Mouse (Mus musculus): ENCODE measurements around the gene Pacsin2.
A peak's percentile ranks its signal among the peaks of the same experiment; 100 is the strongest.
"Not testable (repeated sequence)": the region's sequence is repeated elsewhere in the genome, so short reads cannot be mapped to it uniquely, and the experiment has no call there.

Pacsin2 gene

DNA sequence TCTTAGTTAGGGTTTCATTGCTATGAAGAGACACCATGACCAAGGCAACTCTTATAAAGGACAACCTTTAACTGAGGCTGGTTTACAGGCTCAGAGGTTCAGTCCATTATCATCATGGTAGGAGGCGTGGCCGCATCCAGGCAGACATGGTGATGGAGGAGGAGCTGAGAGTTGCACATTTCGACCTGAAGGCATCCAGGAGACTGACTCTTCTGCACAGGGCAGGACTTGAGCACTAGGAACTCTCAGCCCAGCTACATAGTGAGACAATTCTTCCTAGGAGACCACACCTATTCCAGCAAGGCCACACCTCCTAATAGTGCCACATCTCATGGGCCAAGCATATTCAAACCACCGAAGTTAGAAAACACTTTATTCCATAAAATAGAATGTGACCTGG is 15.4 kb upstream of the Pacsin2 start:
- no peak for DNase-seq (ENCODE audit: low read depth, low spot score)

DNA sequence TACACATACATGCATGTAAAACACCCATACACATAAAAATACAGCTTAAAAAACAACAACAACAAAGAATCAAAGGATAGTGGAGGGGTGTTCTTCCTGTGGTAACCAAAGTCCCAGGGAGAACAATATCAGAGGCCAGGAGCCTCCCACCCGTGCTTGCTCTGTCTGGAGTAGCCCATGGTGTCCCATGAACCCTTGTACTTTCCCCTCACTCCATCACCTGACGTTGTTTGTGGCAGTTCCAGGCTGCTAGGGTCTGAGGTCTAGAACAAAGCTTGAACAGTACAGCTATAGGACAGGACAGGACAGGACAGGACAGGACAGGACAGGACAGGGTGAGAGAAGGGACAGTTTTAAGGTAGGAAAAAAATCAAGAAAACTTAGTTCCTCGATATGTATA is 13.7 kb upstream of the Pacsin2 start:
- DNase-seq (ENCODE audit: low read depth, low spot score) = no peak

DNA sequence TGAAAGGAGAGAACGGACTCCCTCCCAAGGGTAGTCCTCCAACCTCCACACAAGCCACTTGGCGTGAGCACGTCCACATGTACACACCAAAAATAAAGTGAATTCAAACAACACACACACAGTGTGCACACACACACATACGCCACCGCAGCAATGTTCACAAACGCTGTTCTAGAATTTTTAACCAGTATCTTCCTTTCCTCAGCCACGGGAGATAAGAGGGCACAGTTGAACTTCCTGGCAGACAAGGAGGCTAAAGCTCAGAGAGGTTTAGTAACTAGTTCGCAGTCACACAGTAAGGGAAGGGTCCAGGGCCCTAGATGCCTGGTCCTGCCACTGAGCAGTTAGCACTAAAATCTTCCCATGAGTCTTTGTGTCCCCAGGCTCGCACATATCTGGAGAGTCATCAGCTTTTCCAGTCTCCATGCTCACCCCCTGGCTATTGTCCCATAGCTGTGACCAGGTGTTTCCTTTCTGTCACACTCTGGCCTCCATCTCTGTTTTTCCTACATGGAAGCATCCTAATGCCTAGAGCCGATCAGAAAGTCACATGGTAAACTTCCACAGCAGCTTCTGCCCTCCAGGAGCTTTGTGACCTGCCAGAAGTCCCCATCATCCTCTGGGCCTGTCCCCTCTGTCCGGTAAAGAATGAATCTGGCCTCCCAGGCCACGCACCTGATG is 12.3 kb upstream of the Pacsin2 start:
- no peak for DNase-seq (ENCODE audit: low read depth, low spot score)

GRCm38 (mm10) chr15:83474466-83474836 is 10.0 kb upstream of the Pacsin2 start:
- peak; percentile 71 for DNase-seq (ENCODE audit: low read depth, low spot score)

GRCm38 (mm10) chr15:83473832-83474465 is 9.5 kb upstream of the Pacsin2 start:
- DNase-seq (ENCODE audit: low read depth, low spot score) = peak; percentile 88

DNA sequence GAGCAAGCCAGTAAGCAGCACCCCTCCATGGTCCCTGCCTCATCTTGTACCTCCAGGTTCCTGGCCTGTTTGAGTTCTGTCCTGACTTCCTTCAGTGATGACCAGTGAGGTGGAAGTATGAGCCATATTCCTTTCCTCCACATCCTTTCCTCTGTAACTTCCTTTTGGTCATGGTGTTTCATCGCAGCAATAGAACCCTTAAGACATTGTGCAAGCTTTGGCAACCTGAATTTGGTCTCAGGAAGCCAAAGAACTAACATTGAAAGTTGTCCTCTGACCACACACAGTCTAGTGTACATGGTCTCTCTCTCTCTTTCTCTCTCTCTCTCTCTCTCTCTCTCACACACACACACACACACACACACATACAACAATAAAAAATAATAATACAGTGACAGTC is 8.8 kb upstream of the Pacsin2 start:
- DNase-seq (ENCODE audit: low read depth, low spot score) = no peak

GRCm38 (mm10) chr15:83471476-83471875 is 7.1 kb upstream of the Pacsin2 start:
- no peak for DNase-seq (ENCODE audit: low read depth, low spot score)

DNA sequence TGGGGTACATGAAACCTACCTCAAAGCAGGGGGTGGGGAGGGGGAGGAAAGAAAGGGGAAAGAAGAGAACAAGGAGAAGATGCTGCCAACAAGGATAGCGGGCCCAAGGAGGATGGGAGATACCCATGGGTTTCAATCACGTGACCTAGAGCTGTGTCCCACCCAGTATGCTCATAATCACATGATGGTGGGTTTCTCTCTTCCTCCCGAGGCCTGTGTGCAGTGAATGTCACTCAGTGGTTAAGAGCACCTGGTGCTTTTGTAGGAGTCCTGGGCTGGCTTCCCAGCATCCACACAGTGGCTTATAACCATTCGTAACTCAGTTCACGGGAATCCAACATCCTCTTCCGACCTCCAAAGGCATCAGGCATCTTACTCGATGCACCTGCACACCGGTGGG is 6.0 kb upstream of the Pacsin2 start:
- no peak for DNase-seq (ENCODE audit: low read depth, low spot score)

DNA sequence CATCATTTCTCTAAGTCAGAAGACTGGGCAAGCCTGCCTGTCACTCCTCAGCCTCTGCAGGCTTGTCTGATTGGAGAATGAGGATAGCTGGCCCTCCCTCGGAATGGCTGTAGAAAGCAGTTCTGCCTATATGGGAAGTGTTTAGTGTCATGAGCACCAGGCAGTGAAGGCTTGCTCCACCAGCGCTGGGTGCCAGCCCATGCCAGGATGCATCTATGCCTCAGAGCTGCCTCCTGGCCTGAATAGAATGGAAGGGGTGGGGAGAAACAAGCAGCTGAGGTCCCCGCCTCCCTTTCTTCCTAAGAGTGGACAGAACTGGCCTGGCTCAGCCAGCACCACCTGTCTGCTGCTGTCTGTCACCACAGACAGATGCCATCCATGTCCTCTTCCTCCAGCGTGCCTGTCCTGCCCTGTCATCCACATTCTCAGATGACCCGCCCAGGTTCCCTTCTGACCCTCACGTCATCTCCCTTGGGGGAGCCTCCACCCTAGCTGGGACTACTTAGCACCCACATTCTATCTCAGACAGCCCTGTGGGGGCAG is 4.9 kb upstream of the Pacsin2 start:
- DNase-seq (ENCODE audit: low read depth, low spot score) = no peak

DNA sequence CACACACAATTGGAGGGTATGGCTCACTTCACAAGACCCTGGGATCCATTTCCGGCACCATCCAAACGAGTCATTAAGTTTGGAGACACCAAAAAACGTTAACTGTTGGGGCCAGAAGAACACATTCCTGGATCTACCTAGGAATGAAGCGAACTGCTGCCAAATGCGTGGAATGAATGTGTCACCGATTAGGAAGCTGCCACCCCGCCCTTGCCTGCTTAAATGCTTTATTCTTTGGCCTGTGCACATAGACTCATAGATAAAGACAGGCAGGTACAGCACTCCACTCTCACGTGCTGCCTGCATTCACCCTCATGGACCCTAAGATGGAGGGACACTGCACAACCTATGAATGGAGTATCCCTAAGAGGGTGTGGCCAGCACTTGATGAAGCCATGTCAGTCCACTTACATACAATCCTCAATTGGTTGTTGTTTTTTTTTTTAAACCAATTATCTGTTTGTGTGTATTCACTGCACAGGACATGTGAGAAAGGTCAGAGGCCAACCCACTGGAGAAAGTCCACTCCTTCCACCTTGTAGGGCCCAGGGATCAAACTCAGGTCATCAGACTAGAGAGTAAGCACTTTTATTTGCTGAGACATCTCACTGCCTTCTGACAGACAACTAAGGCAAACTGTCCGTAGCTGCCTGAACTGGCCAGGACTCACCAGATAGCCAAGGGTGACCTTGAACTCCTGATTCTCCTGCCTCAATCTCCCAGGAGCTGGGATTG is 3.0 kb upstream of the Pacsin2 start:
- DNase-seq (ENCODE audit: low read depth, low spot score) = no peak

DNA sequence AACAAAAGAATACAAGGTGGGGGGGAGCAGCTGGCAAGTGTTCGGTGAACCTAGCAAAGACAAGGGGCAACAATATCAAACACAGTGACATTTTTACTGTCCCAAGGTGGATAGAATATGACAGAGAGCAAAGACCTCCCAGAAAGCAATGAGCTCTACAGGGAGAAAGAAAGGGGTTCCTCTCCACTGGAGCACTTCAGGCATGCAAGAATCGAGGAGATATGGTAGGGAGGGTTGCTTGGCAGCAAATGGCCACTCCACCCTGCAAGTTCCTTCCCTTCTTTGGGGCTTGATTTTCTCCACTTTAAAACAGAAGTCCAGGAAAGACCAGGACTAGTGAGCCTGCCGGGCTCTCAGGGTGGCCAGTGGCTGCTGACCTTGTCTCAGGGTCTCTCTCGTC is 1.9 kb upstream of the Pacsin2 start:
- DNase-seq (ENCODE audit: low read depth, low spot score) = no peak

DNA sequence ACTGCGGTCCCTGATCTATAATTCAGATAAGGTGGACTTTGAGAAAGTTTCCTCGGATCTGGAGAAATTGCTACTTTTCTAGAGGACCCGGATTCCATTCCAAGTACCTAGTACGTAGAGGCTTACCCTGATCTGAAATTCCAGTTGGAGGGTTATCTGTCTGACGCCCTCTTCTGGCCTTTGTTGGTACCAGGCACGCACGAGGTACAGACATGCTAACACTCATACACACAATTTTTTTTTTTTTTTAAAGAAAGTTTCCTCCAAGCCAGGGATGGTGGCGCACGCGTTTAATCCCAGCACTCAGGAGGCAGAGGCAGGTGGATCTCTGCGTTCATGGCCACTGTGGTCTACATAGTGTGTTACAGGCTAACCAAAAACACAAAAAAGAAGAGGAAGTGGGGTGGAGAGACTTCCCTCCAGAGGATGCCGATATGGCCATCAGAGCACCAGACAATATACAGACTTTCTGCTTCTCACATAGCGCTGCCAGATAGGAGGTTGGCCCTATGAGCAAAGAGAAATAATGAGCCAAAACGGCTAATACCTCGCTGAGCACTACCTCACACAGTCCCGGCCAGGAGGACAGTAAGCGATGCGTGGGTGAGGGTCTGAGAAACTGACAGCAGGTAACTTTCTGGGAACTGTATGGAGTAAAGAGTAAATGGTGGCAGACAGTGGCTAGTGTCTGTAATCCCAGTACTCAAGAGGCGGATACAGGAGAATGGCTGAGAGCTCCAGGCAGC is 672 bp upstream of the Pacsin2 start:
- DNase-seq (ENCODE audit: low read depth, low spot score) = peak; percentile 70

- peak; percentile 25 for DNase-seq (ENCODE audit: low read depth, low spot score)
Observed at GRCm38 (mm10) chr15:83463369-83464082, 880 bp downstream of the Pacsin2 start.

DNA sequence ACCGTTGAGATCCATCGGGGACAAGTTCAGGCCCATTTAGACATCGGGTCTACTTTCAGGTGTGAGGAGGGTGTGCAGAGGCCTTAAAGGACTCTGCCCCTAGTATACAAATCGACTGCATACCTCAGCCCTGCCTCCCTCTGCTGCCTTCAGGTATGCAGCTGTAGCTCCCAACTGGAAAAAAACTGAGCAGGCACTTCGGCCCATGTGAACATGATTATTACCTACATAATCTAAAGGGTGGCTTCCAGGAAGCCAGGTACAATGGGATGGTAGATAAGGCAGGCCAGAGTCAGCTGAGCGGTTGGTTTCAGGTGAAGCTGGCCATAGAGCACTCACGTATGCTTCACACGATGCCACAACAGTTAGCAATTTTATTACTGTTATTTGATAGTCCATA is 2.1 kb downstream of the Pacsin2 start:
- not testable (repeated sequence) for DNase-seq (ENCODE audit: low read depth, low spot score)

- DNase-seq (ENCODE audit: low read depth, low spot score) = no peak
Observed at GRCm38 (mm10) chr15:83460891-83461290, 3.5 kb downstream of the Pacsin2 start.

DNA sequence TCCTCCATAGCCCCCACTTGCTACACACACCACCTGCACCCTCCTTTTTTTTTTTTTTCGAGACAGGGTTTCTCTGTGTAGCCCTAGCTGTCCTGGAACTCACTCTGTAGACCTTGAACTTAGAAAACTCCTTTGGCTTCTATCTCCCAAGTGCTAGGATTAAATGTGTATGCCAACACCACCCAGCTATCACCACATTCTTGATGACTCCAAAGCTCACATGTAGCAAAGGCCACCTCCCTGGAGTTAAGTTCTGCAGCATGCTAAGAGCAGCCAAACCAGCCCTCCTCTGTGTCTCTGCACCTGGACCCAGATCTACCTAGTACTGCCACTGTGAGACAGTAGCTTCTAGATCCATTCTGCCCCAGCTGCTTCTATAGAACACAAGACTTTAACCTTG is 6.9 kb downstream of the Pacsin2 start:
- no peak for DNase-seq (ENCODE audit: low read depth, low spot score)

GRCm38 (mm10) chr15:83455637-83456036 is 8.8 kb downstream of the Pacsin2 start:
- DNase-seq (ENCODE audit: low read depth, low spot score) = peak; percentile 41

DNA sequence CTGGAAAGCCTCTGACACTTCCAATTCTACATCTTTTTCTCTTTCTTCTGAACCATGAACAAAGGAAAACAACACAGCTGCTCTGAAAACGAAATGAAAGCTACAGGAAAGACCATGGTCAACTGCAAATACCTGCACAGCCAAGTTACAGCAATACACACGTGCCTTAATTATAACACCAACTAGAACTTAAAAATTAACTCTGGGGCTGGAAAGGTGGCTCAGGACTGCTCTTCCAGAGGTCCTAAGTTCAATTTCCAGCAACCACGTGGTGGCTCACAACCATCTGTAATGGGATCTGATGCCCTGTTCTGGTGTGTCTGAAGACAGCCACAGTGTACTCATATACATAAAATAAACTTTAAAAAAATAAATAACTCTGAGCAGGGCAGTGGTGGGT is 9.4 kb downstream of the Pacsin2 start:
- DNase-seq (ENCODE audit: low read depth, low spot score) = no peak

- no peak for DNase-seq (ENCODE audit: low read depth, low spot score)
Observed at GRCm38 (mm10) chr15:83454419-83454818, 10.0 kb downstream of the Pacsin2 start.

DNA sequence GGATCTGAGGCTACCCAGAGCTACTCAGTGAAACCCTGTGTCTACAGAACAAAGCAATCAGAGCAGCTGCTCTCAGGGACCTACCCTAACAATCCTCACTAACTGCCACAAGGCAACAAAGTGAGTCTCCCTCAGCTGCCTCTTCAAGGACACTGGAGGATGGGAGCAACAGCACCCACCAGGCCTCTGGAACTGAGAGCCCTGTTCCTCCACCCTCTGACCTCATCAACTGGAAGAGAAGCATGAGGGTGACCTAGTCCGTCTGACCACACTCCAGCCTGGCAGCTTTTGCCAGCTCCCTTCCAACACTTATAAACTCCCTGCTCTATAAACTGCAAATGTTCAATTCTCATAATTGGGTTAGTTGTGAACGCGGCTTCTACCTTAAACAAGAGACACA is 10.5 kb downstream of the Pacsin2 start:
- no peak for DNase-seq (ENCODE audit: low read depth, low spot score)

GRCm38 (mm10) chr15:83452219-83452760 is 12.1 kb downstream of the Pacsin2 start:
- DNase-seq (ENCODE audit: low read depth, low spot score) = no peak
